Mouse (Mus musculus) embryonic fibroblast, embryonic 13.5 days (primary cell): Measurements from ENCODE around the gene Pdcd2l.

Source experiments
- CTCF ChIP-seq: IDR thresholded peaks from 2 replicates; pipeline ENCODE4 v1.5.1; 2011; ENCODE audit warnings: mild to moderate bottlenecking, control low read depth, low read length, moderate library complexity, borderline replicate concordance; ENCODE audit not compliant: insufficient read depth
- POLR2A ChIP-seq: IDR thresholded peaks from 2 replicates; pipeline ENCODE4 v1.6.1; 2011; ENCODE audit warnings: low read depth, mild to moderate bottlenecking, control low read depth, low read length, moderate library complexity

GRCm38 (mm10) chr7:34224308-34224707 is 27.8 kb upstream of the Pdcd2l start:
- TF ChIP-seq CTCF: no peak
- no peak for TF ChIP-seq POLR2A
